Mouse (Mus musculus): ENCODE measurements at regions not wholly inside any gene's neighbourhood (a gene's known extent, or its start where the extent isn't known, plus 50 kb on each side); places are given as distances from the start of the nearest gene placed in this dataset.

GRCm38 (mm10) chr8:34290670-34291069 lies 179.1 kb upstream of the Gm10131 start:
- TF ChIP-seq POLR2AphosphoS2 (IDR thresholded peaks at IDR 0.05; ENCODE audit: insufficient read length, low read depth) (no peak), USF1 (IDR thresholded peaks at IDR 0.05; ENCODE audit: low read depth) (no peak), POLR2A (IDR thresholded peaks at IDR 0.05; ENCODE audit: insufficient read length, low read depth) (no peak), TCF12 (IDR thresholded peaks at IDR 0.05; ENCODE audit: insufficient read depth, poor library complexity, severe bottlenecking) (no peak), CEBPB (IDR thresholded peaks at IDR 0.05; ENCODE audit: insufficient read depth, poor library complexity, severe bottlenecking) (no peak), MYOD1 (IDR thresholded peaks at IDR 0.05; ENCODE audit: control insufficient read depth in 1 of 3, insufficient read length in 2 of 3, low read depth in 2 of 3) (no peak), MAX (IDR thresholded peaks at IDR 0.05; ENCODE audit: low read depth) (no peak)
